15 mouse cellular contexts compared by ENCODE assay signal in the genomic region with DNA sequence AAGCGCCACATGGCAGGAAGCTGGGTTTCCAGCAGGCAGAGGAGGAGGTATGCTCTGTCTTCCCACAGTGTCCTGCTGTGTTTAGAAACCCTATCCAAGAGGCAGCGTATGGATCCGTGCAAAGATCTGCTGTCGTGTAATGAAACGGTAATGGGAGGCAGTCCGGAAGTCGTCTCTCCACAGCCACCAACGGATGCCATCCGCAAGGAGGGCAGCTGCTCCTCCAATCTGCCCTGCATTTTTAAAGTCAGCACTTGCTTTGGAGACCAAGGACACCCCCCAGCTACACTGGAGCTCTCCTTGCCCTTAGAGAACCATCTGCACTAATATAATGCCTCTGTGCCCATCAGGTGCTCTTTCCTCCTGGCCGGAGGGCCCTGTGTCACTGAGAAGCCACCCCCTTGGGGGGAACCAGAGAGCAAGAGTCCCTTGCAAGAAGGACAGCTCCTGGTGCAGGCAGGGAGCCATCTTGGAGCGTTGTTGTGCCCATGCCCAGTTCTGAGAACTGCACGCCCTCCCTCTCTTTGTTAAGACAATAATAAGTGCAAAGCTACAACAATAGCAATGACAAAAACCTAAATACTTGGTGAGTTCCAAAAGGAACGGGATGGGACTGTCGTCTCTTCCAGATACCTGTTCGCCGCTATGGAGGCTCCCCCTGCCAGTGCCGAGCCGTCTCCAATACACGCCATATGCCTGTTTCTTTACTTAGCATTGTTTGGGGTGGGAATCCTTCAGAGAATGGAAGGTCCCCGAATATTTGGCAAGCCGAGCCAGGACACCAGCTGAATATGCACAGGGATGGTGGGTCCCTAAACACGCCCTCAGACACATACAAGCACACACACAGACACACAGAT.
DNase-seq lines count a peak whose midpoint lies in the region; ATAC-seq lines count a peak whose summit lies in the region.
"Had no signal": no experiment of that assay in that cellular context is flagged by ENCODE, and none has a peak within 500 bp of the region (broad histone marks: within the 10 kb centered on the region; RNA-seq: fewer than 3 reads in every experiment).

No protein-coding gene starts in this region.

- H3K4me3 ChIP-seq in forebrain, embryonic 11.5 days (ENCODE audit: low read depth, low read length), result no peak overlapping the region
- H3K4me3 ChIP-seq: midbrain, embryonic 13.5 days; neural tube, embryonic 13.5 days had no signal

- no peaks in the 10 kb centered on the region; the same call in 1 of the 2 replicates for H3K4me1 ChIP-seq in forebrain, embryonic 11.5 days (replicated peaks; ENCODE audit: control insufficient read depth, insufficient read depth, low read length)
- H3K4me1 ChIP-seq: midbrain, embryonic 13.5 days had no signal

- H3K9me3 ChIP-seq in forebrain, embryonic 11.5 days (ENCODE audit: control insufficient read depth, low read length), result no peaks in the 10 kb centered on the region
- H3K9me3 ChIP-seq: midbrain, embryonic 13.5 days; neural tube, embryonic 13.5 days had no signal

- no peak for ATAC-seq in forebrain, embryonic 11.5 days (replicated peaks; ENCODE audit: low FRiP score)
- ATAC-seq: midbrain, embryonic 13.5 days; Patski had no signal

- no peaks in the 10 kb centered on the region for H3K27me3 ChIP-seq in forebrain, embryonic 11.5 days (ENCODE audit: control insufficient read depth, insufficient read depth, low read length)
- H3K27me3 ChIP-seq: midbrain, embryonic 13.5 days; neural tube, embryonic 13.5 days; Patski had no signal

- H3K9ac ChIP-seq in forebrain, embryonic 11.5 days (ENCODE audit: low read length), result no peak overlapping the region
- H3K9ac ChIP-seq: midbrain, embryonic 13.5 days; neural tube, embryonic 13.5 days had no signal

- H3K4me2 ChIP-seq in forebrain, embryonic 11.5 days (ENCODE audit: low read depth, low read length, severe bottlenecking), result no peak overlapping the region
- H3K4me2 ChIP-seq: midbrain, embryonic 13.5 days; neural tube, embryonic 13.5 days had no signal

- H3K36me3 ChIP-seq in forebrain, embryonic 11.5 days (ENCODE audit: control insufficient read depth, insufficient read depth, low read length), result no peaks in the 10 kb centered on the region
- H3K36me3 ChIP-seq: midbrain, embryonic 13.5 days; neural tube, embryonic 13.5 days had no signal

- peak; percentile 91 for DNase-seq in brain, adult 2 months (ENCODE audit: low read depth, low spot score)
- peak; percentile 66 for DNase-seq in cerebellum, adult 11 months
- DNase-seq in forebrain, embryonic 11.5 days (ENCODE audit: low spot score), result peak; percentile 47
- DNase-seq in layer of hippocampus, adult 18-20 months (ENCODE audit: low spot score in 2 of 2), result peak; percentile 51 to 78
- no peak for DNase-seq in urinary bladder, postnatal 10 days (ENCODE audit: low spot score)
- DNase-seq in gastrocnemius, postnatal 4 days (ENCODE audit: low spot score in 2 of 2), result no peak
- DNase-seq in MN1 (ENCODE audit: low spot score), result no peak
- DNase-seq: adrenal gland, postnatal 14 days; gastrocnemius, postnatal 36 days; kidney, adult 2 months; lung, postnatal 10 days; thymus, postnatal 36 days had no signal

- WGBS in forebrain, embryonic 11.5 days, result 83% methylated on average over 22 of the region's 22 CpGs

- H3K27ac ChIP-seq in forebrain, embryonic 11.5 days (ENCODE audit: low read depth, low read length), result no peak overlapping the region
- H3K27ac ChIP-seq: midbrain, embryonic 13.5 days; neural tube, embryonic 13.5 days had no signal

Comparison
In these comparisons a context has a peak if more than half of its experiments do, and no peak if none do; other contexts are left out.
1. DNase-seq: peak in brain, adult 2 months (single experiment), cerebellum, adult 11 months (single experiment), forebrain, embryonic 11.5 days (single experiment) and layer of hippocampus, adult 18-20 months (2 of 2); none in urinary bladder, postnatal 10 days (single experiment), gastrocnemius, postnatal 4 days (0 of 2) and MN1 (single experiment).